In the genomic region with DNA sequence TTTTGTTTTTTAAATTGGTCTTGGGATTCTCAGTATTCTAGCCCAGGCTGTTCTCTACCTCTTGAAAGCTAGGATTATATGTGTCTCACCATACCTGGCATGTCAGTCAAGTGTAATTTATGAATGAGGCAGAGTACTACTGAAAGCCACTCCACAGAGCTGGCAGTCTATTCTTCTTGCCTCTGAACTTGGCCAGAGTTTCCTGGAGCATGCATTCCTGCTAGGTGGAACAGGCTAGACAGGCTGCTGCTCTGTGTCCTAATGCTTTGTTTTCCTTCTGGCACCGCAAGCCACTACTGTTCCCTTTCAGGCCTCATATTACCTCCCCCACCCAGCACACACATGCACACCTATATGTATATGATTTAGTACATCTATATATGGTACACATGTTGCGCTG, we compare ENCODE assay signal across 21 mouse cellular contexts. TPM values are rescaled to one million over a fixed set of nuclear protein-coding genes. Genes with fewer than 3 reads are reported as not detected.
"Had no signal": no experiment of that assay in that cellular context is flagged by ENCODE, and none has a peak within 500 bp of the region (broad histone marks: within the 10 kb centered on the region; RNA-seq: fewer than 3 reads in every experiment).

No protein-coding gene starts in this region.

- H3K27me3 ChIP-seq: kidney, embryonic 15.5 days; limb, embryonic 12.5 days; limb, embryonic 15.5 days had no signal

- ATAC-seq: intestine, postnatal 0 days; liver, postnatal 0 days had no signal

- DNase-seq: kidney, adult 8-10 months; kidney, postnatal 10 days; kidney, postnatal 4 days; left cerebral cortex, postnatal 4 days; liver, postnatal 0 days; midbrain, embryonic 14.5 days; right cerebral cortex, postnatal 4 days; thymus, adult 2 months; thymus, postnatal 14 days; thymus, postnatal 4 days had no signal

- H3K4me2 ChIP-seq: kidney, embryonic 15.5 days; limb, embryonic 12.5 days; limb, embryonic 15.5 days; liver, embryonic 11.5 days; midbrain, embryonic 11.5 days had no signal

- H3K27ac ChIP-seq: kidney, embryonic 15.5 days; limb, embryonic 12.5 days; limb, embryonic 15.5 days; liver, embryonic 14.5 days; stomach, postnatal 0 days had no signal

- H3K4me1 ChIP-seq: kidney, embryonic 15.5 days; limb, embryonic 12.5 days; limb, embryonic 15.5 days had no signal

- H3K4me3 ChIP-seq: kidney, embryonic 15.5 days; limb, embryonic 12.5 days; limb, embryonic 15.5 days had no signal

- H3K9me3 ChIP-seq: kidney, embryonic 15.5 days; limb, embryonic 12.5 days; limb, embryonic 15.5 days had no signal

- H3K9ac ChIP-seq: kidney, embryonic 15.5 days; limb, embryonic 12.5 days; limb, embryonic 15.5 days; liver, embryonic 14.5 days; liver, postnatal 0 days had no signal

RNA-seq across cellular contexts. Expression of a gene that starts 38.5 kb away (rescaled TPM):
- polyA plus RNA-seq: intestine, embryonic 14.5 days; intestine, postnatal 0 days; limb, embryonic 15.5 days; liver, embryonic 11.5 days; liver, embryonic 14.5 days; liver, postnatal 0 days; lung, embryonic 16.5 days; stomach, embryonic 14.5 days; stomach, postnatal 0 days had no signal
